Mouse (Mus musculus) thymus, adult 2 months (tissue): ENCODE results near the gene Gm28048. TPM values are rescaled to one million over a fixed set of nuclear protein-coding genes. Genes with fewer than 3 reads are reported as not detected.

Experiments
- DNase-seq: peaks from one replicate; pipeline ENCODE4 v3.0.0; 2021
- H3K27ac ChIP-seq: fragments of 200-500 bp; 2 replicates; pipeline ENCODE4 v1.5.1; 2012; ENCODE audit warnings: low read length, control low read depth; ENCODE audit not compliant: control insufficient read depth, insufficient read depth
- H3K27me3 ChIP-seq: fragments of 200-500 bp; 2 replicates; pipeline ENCODE4 v1.6.1; 2012; ENCODE audit warnings: mild to moderate bottlenecking, low read length, moderate library complexity, mixed read lengths; ENCODE audit not compliant: control insufficient read depth, insufficient read depth
- H3K36me3 ChIP-seq: fragments of 200-500 bp; 2 replicates; pipeline ENCODE4 v1.6.1; 2012; ENCODE audit warnings: mild to moderate bottlenecking, low read length, moderate library complexity; ENCODE audit not compliant: control insufficient read depth, insufficient read depth
- H3K4me1 ChIP-seq: fragments of 200-500 bp; replicated peaks from 2 replicates; pipeline ENCODE4 v1.6.1; 2012; ENCODE audit warnings: low read length; ENCODE audit not compliant: control insufficient read depth, insufficient read depth
- H3K4me3 ChIP-seq: fragments of 200-500 bp; 2 replicates; pipeline ENCODE4 v1.5.1; 2012; ENCODE audit warnings: mild to moderate bottlenecking, low read length, control low read depth, moderate library complexity; ENCODE audit not compliant: control insufficient read depth, insufficient read depth
- CTCF ChIP-seq: fragments of 200-500 bp; IDR thresholded peaks from 2 replicates; pipeline ENCODE4 v1.5.1; 2012; ENCODE audit warnings: mild to moderate bottlenecking, control low read depth, low read length, moderate library complexity, borderline replicate concordance; ENCODE audit not compliant: control insufficient read depth, poor library complexity, insufficient read depth; ENCODE audit errors: extremely low read depth
- POLR2A ChIP-seq: fragments of 200-500 bp; IDR thresholded peaks from 2 replicates; pipeline ENCODE4 v1.6.1; 2012; ENCODE audit warnings: mild to moderate bottlenecking, low read length, control low read depth, moderate library complexity; ENCODE audit not compliant: control insufficient read depth, poor library complexity, insufficient read depth; ENCODE audit errors: extremely low read depth
- WGBS: fragments of 180-500 bp; shearing (Covaris S2); methylation state at CpG from one replicate; pipeline ENCODE4 v1.1.7; 2018; 5-methylcytosine and 5-hydroxymethylcytosine counted together
- polyA plus RNA-seq: library from polyadenylated mRNA; depleted of rRNA; stranded (reverse); fragments of >200 nt; gene quantifications from 2 replicates; pipeline ENCODE4 v1.2.3, GENCODE M21; 2012

Gm28048 gene
- polyA plus RNA-seq, 1 experiment, result not detected

- H3K27ac ChIP-seq, result no peak overlapping the region
- H3K27me3 ChIP-seq, result no peaks in the 10 kb centered on the region
- 77% methylated on average over 6 of the region's 6 CpGs for WGBS
These were observed 151.2 kb downstream of the Gm28048 start for GRCm38 (mm10) chr11:22830684-22831083.

DNA sequence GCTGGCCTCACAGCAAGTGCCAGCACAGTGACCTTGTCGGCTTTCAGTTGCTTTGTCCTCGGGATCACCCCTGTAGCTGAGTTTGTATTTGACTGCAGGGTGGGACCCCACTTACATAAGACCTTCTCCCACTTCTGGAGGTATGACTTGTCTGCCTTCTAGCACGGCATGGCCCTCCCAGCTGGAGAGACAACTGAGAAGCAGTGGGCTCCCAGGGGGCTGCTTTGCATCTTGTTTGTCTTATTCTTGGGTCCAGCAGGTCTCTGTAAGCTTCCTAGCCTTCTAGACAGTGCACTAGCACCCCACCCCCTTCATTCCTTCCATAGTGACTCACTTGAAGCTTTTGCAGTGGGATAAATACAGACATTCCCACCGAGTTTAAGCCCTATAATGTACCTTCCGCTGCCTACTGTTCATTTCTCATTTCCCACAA lies 151.7 kb downstream of the Gm28048 start:
- no peak for DNase-seq
- H3K27me3 ChIP-seq, result no peaks in the 10 kb centered on the region
- peaks cover 42% of the 10 kb centered on the region for H3K4me1 ChIP-seq
- TF ChIP-seq POLR2A (no peak), CTCF (no peak)
- no peak overlapping the region for H3K4me3 ChIP-seq
- WGBS, result 84% methylated on average over 5 of the region's 5 CpGs
- H3K27ac ChIP-seq, result peak overlapping the region; percentile 15; the same call in 1 of the 2 replicates
- H3K36me3 ChIP-seq, result peaks cover 11% of the 10 kb centered on the region

More at GRCm38 (mm10) chr11:22830684-22831083, 151.2 kb downstream of the Gm28048 start:
- Histone ChIP-seq H3K36me3 (peaks cover 16% of the 10 kb centered on the region), H3K4me3 (no peak overlapping the region), H3K4me1 (peaks cover 43% of the 10 kb centered on the region)
- no peak for TF ChIP-seq POLR2A
- TF ChIP-seq CTCF, result no peak
- DNase-seq, result no peak

GRCm38 (mm10) chr11:22828988-22829632 lies 152.8 kb downstream of the Gm28048 start:
- Histone ChIP-seq H3K36me3 (peaks cover 6% of the 10 kb centered on the region; the same call in 1 of the 2 replicates), H3K4me3 (no peak overlapping the region), H3K27me3 (no peaks in the 10 kb centered on the region), H3K4me1 (peaks cover 48% of the 10 kb centered on the region), H3K27ac (peak overlapping the region; percentile 10; the same call in 1 of the 2 replicates)
- DNase-seq, result no peak
- no peak for TF ChIP-seq POLR2A
- no peak for TF ChIP-seq CTCF
- WGBS, result 95% methylated on average over 15 of the region's 15 CpGs

- Histone ChIP-seq H3K27ac (peak overlapping the region; percentile 6; the same call in 1 of the 2 replicates), H3K36me3 (no peaks in the 10 kb centered on the region), H3K27me3 (no peaks in the 10 kb centered on the region), H3K4me1 (peaks cover 46% of the 10 kb centered on the region), H3K4me3 (no peak overlapping the region)
- TF ChIP-seq CTCF (no peak), POLR2A (no peak)
- no peak for DNase-seq
- WGBS, result 92% methylated on average over 4 of the region's 4 CpGs
These were observed 154.3 kb downstream of the Gm28048 start for GRCm38 (mm10) chr11:22827514-22828080.

GRCm38 (mm10) chr11:22826665-22827064 lies 155.2 kb downstream of the Gm28048 start:
- H3K27me3 ChIP-seq, result no peaks in the 10 kb centered on the region
- no peaks in the 10 kb centered on the region for H3K36me3 ChIP-seq
- DNase-seq, result no peak
- TF ChIP-seq CTCF, result no peak
- no peak for TF ChIP-seq POLR2A
- H3K4me3 ChIP-seq, result no peak overlapping the region
- H3K4me1 ChIP-seq, result peaks cover 47% of the 10 kb centered on the region
- H3K27ac ChIP-seq, result no peak overlapping the region
- WGBS, result 89% methylated on average over 6 of the region's 6 CpGs

DNA sequence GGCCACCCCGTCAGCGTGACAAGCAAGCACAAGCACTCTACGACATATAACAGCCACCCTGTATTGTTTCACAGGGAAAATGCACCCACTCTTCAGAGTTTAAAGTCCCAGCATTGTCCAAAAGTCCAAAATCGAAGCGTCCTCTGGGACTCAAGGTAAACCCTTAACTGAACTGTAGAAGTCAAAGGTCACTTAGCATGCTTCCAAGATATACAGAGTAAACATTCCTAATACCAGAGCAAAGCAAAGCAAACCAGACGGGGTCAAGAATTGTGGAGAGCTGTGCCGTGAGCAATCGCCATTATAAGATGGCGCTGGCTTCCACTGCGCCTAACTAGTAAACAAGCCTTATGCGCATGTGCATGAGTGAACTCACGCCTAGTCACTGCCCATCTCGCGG lies 155.8 kb downstream of the Gm28048 start:
- DNase-seq, result no peak
- H3K27ac ChIP-seq, result no peak overlapping the region
- WGBS, result 98% methylated on average over 14 of the region's 14 CpGs
- H3K4me1 ChIP-seq, result peaks cover 49% of the 10 kb centered on the region
- TF ChIP-seq CTCF (no peak), POLR2A (no peak)
- H3K36me3 ChIP-seq, result no peaks in the 10 kb centered on the region
- no peak overlapping the region for H3K4me3 ChIP-seq
- H3K27me3 ChIP-seq, result no peaks in the 10 kb centered on the region

DNA sequence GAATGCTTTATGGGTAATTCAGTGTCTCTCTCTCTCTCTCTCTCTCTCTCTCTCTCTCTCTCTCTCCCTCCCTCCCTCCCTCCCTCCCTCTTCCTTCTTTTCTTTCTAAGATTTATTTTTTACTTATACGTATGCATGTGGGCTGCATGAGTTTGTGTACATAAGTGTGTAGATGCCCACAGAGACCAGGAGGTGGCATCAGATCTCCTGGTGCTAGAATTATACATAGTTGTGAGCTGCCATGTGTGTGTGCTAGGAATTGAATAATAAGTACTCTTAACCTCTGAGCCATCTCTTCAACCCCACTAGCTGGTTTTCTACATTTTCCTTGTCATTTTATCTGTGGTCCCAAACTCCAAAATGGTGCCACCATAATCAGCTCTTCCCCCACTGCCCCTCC lies 156.3 kb downstream of the Gm28048 start:
- Histone ChIP-seq H3K4me3 (no peak overlapping the region), H3K36me3 (no peaks in the 10 kb centered on the region), H3K27me3 (no peaks in the 10 kb centered on the region), H3K4me1 (peaks cover 48% of the 10 kb centered on the region), H3K27ac (no peak overlapping the region)
- TF ChIP-seq POLR2A, result no peak
- TF ChIP-seq CTCF, result no peak
- no peak for DNase-seq
- WGBS, result 100% methylated on average over 1 of the region's 1 CpGs
